ENCODE assay signal across 30 mouse cellular contexts in the genomic region with DNA sequence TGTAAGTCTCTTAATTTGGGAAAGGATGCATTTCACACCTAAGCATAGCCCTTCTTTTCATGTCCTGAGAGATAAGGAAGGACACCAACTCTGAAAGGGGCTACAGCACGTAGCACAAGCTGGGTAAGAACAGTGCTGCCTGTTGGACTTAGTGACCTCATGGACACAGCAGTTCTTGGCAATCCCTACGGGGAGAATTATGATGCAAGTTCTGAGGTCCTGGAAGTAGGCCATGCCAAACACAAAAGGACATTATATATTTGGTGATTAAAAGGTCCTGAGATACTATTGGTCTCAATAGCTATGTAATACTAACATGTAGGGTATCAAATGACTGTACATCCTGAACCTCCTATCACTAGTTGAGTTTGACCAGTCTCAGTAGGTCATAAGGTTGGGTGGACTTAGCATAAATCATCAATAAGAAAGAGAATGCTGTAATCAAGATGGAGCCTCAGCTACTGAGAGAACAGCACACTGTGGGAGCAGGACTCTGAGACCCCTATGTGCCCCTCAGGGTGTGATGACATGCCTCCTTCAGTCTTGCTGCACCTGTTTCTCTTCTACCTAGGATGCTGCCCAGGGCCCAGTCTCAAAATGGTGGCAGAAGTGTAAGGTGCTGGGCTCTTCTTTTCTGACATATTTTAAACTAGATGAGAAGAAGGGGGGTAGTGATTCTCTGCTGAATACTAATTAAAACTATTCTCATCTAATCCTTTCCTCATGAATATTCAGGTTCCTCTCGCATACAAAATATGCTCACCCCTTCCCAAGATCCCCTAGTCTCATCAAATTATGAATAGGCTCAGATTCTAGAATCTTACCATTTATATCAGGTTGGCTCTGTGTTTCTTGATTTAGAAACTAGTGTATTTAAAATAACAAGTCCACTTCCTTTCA.
DNase-seq lines count a peak whose midpoint lies in the region; ATAC-seq and TF ChIP-seq lines count a peak whose summit lies in the region.
"Had no signal": no experiment of that assay in that cellular context is flagged by ENCODE, and none has a peak within 500 bp of the region (broad histone marks: within the 10 kb centered on the region; RNA-seq: fewer than 3 reads in every experiment).

No protein-coding gene starts in this region.

- WGBS in forebrain, embryonic 13.5 days = 68% methylated on average over 3 of the region's 3 CpGs
- 92% methylated on average over 3 of the region's 3 CpGs for WGBS in forebrain, embryonic 10.5 days
- WGBS in midbrain, embryonic 13.5 days = 67% methylated on average over 3 of the region's 3 CpGs
- 78% methylated on average over 3 of the region's 3 CpGs for WGBS in midbrain, embryonic 11.5 days
- 53% methylated on average over 3 of the region's 3 CpGs for WGBS in forebrain, embryonic 16.5 days

- H3K27me3 ChIP-seq in forebrain, embryonic 13.5 days = no peaks in the 10 kb centered on the region
- no peaks in the 10 kb centered on the region for H3K27me3 ChIP-seq in forebrain, embryonic 10.5 days (ENCODE audit: poor library complexity, severe bottlenecking)
- H3K27me3 ChIP-seq in midbrain, embryonic 13.5 days = no peaks in the 10 kb centered on the region
- H3K27me3 ChIP-seq in midbrain, embryonic 11.5 days (ENCODE audit: control insufficient read depth, insufficient read depth, low read length) = no peaks in the 10 kb centered on the region
- no peaks in the 10 kb centered on the region for H3K27me3 ChIP-seq in forebrain, embryonic 16.5 days (replicated peaks; ENCODE audit: control insufficient read depth, insufficient read depth, low read length)
- H3K27me3 ChIP-seq: embryonic facial prominence, embryonic 12.5 days; hindbrain, embryonic 13.5 days; neural tube, embryonic 13.5 days had no signal

- H3K4me1 ChIP-seq in forebrain, embryonic 13.5 days = peaks cover 10% of the 10 kb centered on the region
- peaks cover 4% of the 10 kb centered on the region; the same call in 1 of the 2 replicates for H3K4me1 ChIP-seq in forebrain, embryonic 10.5 days
- peaks cover 7% of the 10 kb centered on the region; the same call in 1 of the 2 replicates for H3K4me1 ChIP-seq in midbrain, embryonic 13.5 days (replicated peaks)
- no peaks in the 10 kb centered on the region; the same call in 1 of the 2 replicates for H3K4me1 ChIP-seq in midbrain, embryonic 11.5 days (ENCODE audit: control insufficient read depth, insufficient read depth, low read length)
- H3K4me1 ChIP-seq in forebrain, embryonic 16.5 days (replicated peaks; ENCODE audit: control insufficient read depth, insufficient read depth, low read length) = 0 out of 2 replicates have a peak, but pooled peaks cover 3% of the 10 kb centered on the region
- H3K4me1 ChIP-seq: embryonic facial prominence, embryonic 12.5 days; hindbrain, embryonic 13.5 days had no signal

- TF ChIP-seq CTCF in brain, embryonic 14.5 days (IDR thresholded peaks at IDR 0.05; ENCODE audit: borderline replicate concordance, extremely low read depth, insufficient read depth, insufficient read length) = no peak

- H3K4me3 ChIP-seq in forebrain, embryonic 13.5 days = no peak overlapping the region
- H3K4me3 ChIP-seq in forebrain, embryonic 10.5 days = no peak overlapping the region
- H3K4me3 ChIP-seq in midbrain, embryonic 13.5 days (replicated peaks) = no peak overlapping the region
- H3K4me3 ChIP-seq in midbrain, embryonic 11.5 days (ENCODE audit: low read depth, low read length) = no peak overlapping the region
- no peak overlapping the region for H3K4me3 ChIP-seq in forebrain, embryonic 16.5 days (replicated peaks; ENCODE audit: low read length)
- H3K4me3 ChIP-seq: embryonic facial prominence, embryonic 12.5 days; hindbrain, embryonic 13.5 days; neural tube, embryonic 13.5 days had no signal

- no peak overlapping the region for H3K9ac ChIP-seq in forebrain, embryonic 13.5 days
- no peak overlapping the region for H3K9ac ChIP-seq in midbrain, embryonic 13.5 days (replicated peaks)
- no peak overlapping the region for H3K9ac ChIP-seq in midbrain, embryonic 11.5 days (ENCODE audit: low read length)
- no peak overlapping the region for H3K9ac ChIP-seq in forebrain, embryonic 16.5 days (replicated peaks; ENCODE audit: low read depth, low read length)
- H3K9ac ChIP-seq: embryonic facial prominence, embryonic 12.5 days; hindbrain, embryonic 13.5 days; liver, embryonic 14.5 days; neural tube, embryonic 13.5 days had no signal

- H3K4me2 ChIP-seq in forebrain, embryonic 13.5 days = no peak overlapping the region
- H3K4me2 ChIP-seq in midbrain, embryonic 13.5 days (replicated peaks) = no peak overlapping the region
- H3K4me2 ChIP-seq in midbrain, embryonic 11.5 days = no peak overlapping the region
- no peak overlapping the region for H3K4me2 ChIP-seq in forebrain, embryonic 16.5 days (ENCODE audit: low read length)
- H3K4me2 ChIP-seq: embryonic facial prominence, embryonic 12.5 days; heart, embryonic 11.5 days; hindbrain, embryonic 13.5 days; neural tube, embryonic 13.5 days had no signal

- peak; percentile 67 for ATAC-seq in forebrain, embryonic 13.5 days
- ATAC-seq in midbrain, embryonic 13.5 days = peak; percentile 66
- ATAC-seq in midbrain, embryonic 11.5 days (ENCODE audit: low FRiP score) = no peak
- peak; percentile 79 for ATAC-seq in forebrain, embryonic 16.5 days
- ATAC-seq: activated CD4-positive, CD25-positive, alpha-beta regulatory T cell, adult 4 months; intestine, postnatal 0 days had no signal

- H3K9me3 ChIP-seq in forebrain, embryonic 13.5 days (replicated peaks) = no peaks in the 10 kb centered on the region
- H3K9me3 ChIP-seq in forebrain, embryonic 10.5 days = no peaks in the 10 kb centered on the region
- no peaks in the 10 kb centered on the region for H3K9me3 ChIP-seq in midbrain, embryonic 13.5 days
- no peaks in the 10 kb centered on the region for H3K9me3 ChIP-seq in midbrain, embryonic 11.5 days (ENCODE audit: control insufficient read depth, low read length)
- H3K9me3 ChIP-seq in forebrain, embryonic 16.5 days (ENCODE audit: control insufficient read depth, low read length) = no peaks in the 10 kb centered on the region
- H3K9me3 ChIP-seq: embryonic facial prominence, embryonic 12.5 days; hindbrain, embryonic 13.5 days; neural tube, embryonic 13.5 days had no signal

- H3K36me3 ChIP-seq in forebrain, embryonic 13.5 days (ENCODE audit: poor library complexity, severe bottlenecking) = no peaks in the 10 kb centered on the region
- H3K36me3 ChIP-seq in forebrain, embryonic 10.5 days (replicated peaks) = no peaks in the 10 kb centered on the region
- H3K36me3 ChIP-seq in midbrain, embryonic 13.5 days = no peaks in the 10 kb centered on the region
- H3K36me3 ChIP-seq in midbrain, embryonic 11.5 days (ENCODE audit: control insufficient read depth, insufficient read depth, low read length) = no peaks in the 10 kb centered on the region
- no peaks in the 10 kb centered on the region for H3K36me3 ChIP-seq in forebrain, embryonic 16.5 days (ENCODE audit: control insufficient read depth, insufficient read depth)
- H3K36me3 ChIP-seq: embryonic facial prominence, embryonic 12.5 days; hindbrain, embryonic 13.5 days; neural tube, embryonic 13.5 days had no signal

- DNase-seq in forebrain, embryonic 10.5 days (ENCODE audit: extremely low spot score, low spot score) = no peak
- no peak for DNase-seq in midbrain, embryonic 11.5 days (ENCODE audit: low spot score, missing footprints)
- DNase-seq in brain, embryonic 14.5 days (ENCODE audit: low read depth) = peak; percentile 58
- DNase-seq in gastrocnemius, postnatal 4 days (ENCODE audit: low spot score in 2 of 2) = no peak
- DNase-seq: B cell, adult 2 months; cerebellum, adult 11 months; cerebellum, adult 9-10 months; cerebellum, postnatal 36 days; embryo, embryonic 11 days; gastrocnemius, postnatal 14 days; heart, adult 18-20 months; heart, postnatal 36 days; kidney, adult 9 months; kidney, postnatal 10 days; layer of hippocampus, postnatal 36 days; left cerebral cortex, postnatal 4 days; lung, adult 2 months; lung, postnatal 10 days; right cerebral cortex, postnatal 4 days; thymus, postnatal 4 days had no signal

- H3K27ac ChIP-seq in forebrain, embryonic 13.5 days = no peak overlapping the region
- H3K27ac ChIP-seq in forebrain, embryonic 10.5 days = no peak overlapping the region
- H3K27ac ChIP-seq in midbrain, embryonic 13.5 days = no peak overlapping the region
- H3K27ac ChIP-seq in midbrain, embryonic 11.5 days (ENCODE audit: low read depth, low read length) = no peak overlapping the region
- H3K27ac ChIP-seq in forebrain, embryonic 16.5 days (ENCODE audit: low read length) = peak overlapping the region; percentile 5; the same call in 1 of the 2 replicates
- H3K27ac ChIP-seq: embryonic facial prominence, embryonic 12.5 days; hindbrain, embryonic 13.5 days; liver, embryonic 14.5 days; neural tube, embryonic 13.5 days had no signal

- no peak for TF ChIP-seq POLR2A in brain, embryonic 14.5 days (IDR thresholded peaks at IDR 0.05; ENCODE audit: borderline replicate concordance, extremely low read depth, insufficient read depth, insufficient read length, poor library complexity, severe bottlenecking)
